In the genomic region with DNA sequence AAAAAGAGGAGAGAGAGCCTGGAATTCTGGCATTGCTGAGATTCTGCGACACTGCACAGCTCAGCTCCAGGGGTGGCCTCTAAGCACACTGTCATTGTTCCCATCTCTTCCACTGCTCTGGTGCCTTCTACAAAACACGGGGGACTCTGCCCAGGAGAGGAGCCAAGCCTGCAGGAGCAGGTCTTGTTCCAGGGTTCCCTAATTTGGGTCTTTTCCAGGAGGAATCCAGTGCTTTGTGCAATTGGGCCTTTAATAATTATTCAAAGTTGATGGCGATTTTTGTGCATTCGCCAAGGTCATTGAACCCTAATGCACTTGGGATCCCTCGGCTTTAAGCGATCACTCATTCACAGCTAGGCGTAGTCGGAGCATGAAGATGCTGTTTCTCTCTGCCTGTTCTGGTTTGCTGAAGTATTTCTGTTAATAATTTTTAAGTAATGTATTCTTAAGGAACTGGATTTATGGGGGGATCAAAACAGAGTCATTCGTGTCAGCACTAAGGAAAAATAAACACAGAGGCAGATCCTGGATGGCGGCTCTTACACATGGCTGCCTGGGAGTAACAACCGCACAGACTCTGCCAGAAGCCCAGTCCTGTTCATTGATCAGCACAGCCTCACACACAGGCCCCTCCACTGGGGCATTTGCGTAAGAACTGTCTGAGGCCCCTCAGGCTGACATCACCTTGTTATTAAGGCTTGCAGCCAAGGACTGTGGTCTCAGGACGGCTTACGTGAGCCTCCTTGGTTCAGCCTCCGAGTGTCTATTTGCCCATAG, we compare ENCODE assay signal across 9 mouse cellular contexts. TPM values are rescaled to one million over a fixed set of nuclear protein-coding genes. Genes with fewer than 3 reads are reported as not detected.
DNase-seq lines count a peak whose midpoint lies in the region; ATAC-seq lines count a peak whose summit lies in the region.
"Had no signal": no experiment of that assay in that cellular context is flagged by ENCODE, and none has a peak within 500 bp of the region (broad histone marks: within the 10 kb centered on the region; RNA-seq: fewer than 3 reads in every experiment).

No protein-coding gene starts in this region.

- H3K27ac ChIP-seq in neural tube, embryonic 13.5 days (replicated peaks): 0 out of 2 replicates have a peak overlapping the region, but pooled peaks have one; percentile 3
- H3K27ac ChIP-seq in neural tube, embryonic 15.5 days (replicated peaks): no peak overlapping the region
- H3K27ac ChIP-seq in kidney, embryonic 15.5 days: peak overlapping the region; percentile 61

- DNase-seq in cerebellum, postnatal 14 days: peak; percentile 18 to 20
- no peak for DNase-seq in cerebellum, adult 18-20 months
- no peak for DNase-seq in urinary bladder, adult 18-20 months (ENCODE audit: low spot score in 2 of 2)
- no peak for DNase-seq in MN1 (ENCODE audit: low spot score)
- no peak for DNase-seq in frontal cortex, adult 2 months (ENCODE audit: extremely low spot score in 1 of 2, low spot score in 1 of 2)
- DNase-seq: lung, postnatal 4 days had no signal

- WGBS in neural tube, embryonic 13.5 days: 52% methylated on average over 15 of the region's 15 CpGs
- 48% methylated on average over 15 of the region's 15 CpGs for WGBS in neural tube, embryonic 15.5 days
- WGBS in kidney, embryonic 15.5 days: 55% methylated on average over 15 of the region's 15 CpGs

- H3K36me3 ChIP-seq in neural tube, embryonic 13.5 days: no peaks in the 10 kb centered on the region
- no peaks in the 10 kb centered on the region for H3K36me3 ChIP-seq in neural tube, embryonic 15.5 days
- no peaks in the 10 kb centered on the region for H3K36me3 ChIP-seq in kidney, embryonic 15.5 days

- no peaks in the 10 kb centered on the region for H3K27me3 ChIP-seq in neural tube, embryonic 13.5 days
- no peaks in the 10 kb centered on the region for H3K27me3 ChIP-seq in neural tube, embryonic 15.5 days (replicated peaks)
- no peaks in the 10 kb centered on the region for H3K27me3 ChIP-seq in kidney, embryonic 15.5 days

- no peak overlapping the region for H3K9ac ChIP-seq in neural tube, embryonic 13.5 days
- no peak overlapping the region for H3K9ac ChIP-seq in neural tube, embryonic 15.5 days (replicated peaks)
- H3K9ac ChIP-seq in kidney, embryonic 15.5 days: no peak overlapping the region

- H3K4me2 ChIP-seq in neural tube, embryonic 13.5 days: no peak overlapping the region
- no peak overlapping the region for H3K4me2 ChIP-seq in neural tube, embryonic 15.5 days
- 0 out of 2 replicates have a peak overlapping the region, but pooled peaks have one; percentile 1 for H3K4me2 ChIP-seq in kidney, embryonic 15.5 days

- peaks cover 12% of the 10 kb centered on the region for H3K4me1 ChIP-seq in neural tube, embryonic 13.5 days (replicated peaks)
- peaks cover 12% of the 10 kb centered on the region for H3K4me1 ChIP-seq in neural tube, embryonic 15.5 days
- peaks cover 27% of the 10 kb centered on the region for H3K4me1 ChIP-seq in kidney, embryonic 15.5 days

- H3K9me3 ChIP-seq in neural tube, embryonic 13.5 days: no peaks in the 10 kb centered on the region
- H3K9me3 ChIP-seq in neural tube, embryonic 15.5 days (replicated peaks): no peaks in the 10 kb centered on the region
- no peaks in the 10 kb centered on the region for H3K9me3 ChIP-seq in kidney, embryonic 15.5 days (replicated peaks)

- ATAC-seq in neural tube, embryonic 13.5 days (ENCODE audit: low read depth): 0 out of 2 replicates have a peak, but pooled peaks have one; percentile 47
- ATAC-seq in neural tube, embryonic 15.5 days (ENCODE audit: low FRiP score): no peak
- peak; percentile 40; the same call in 1 of the 2 replicates for ATAC-seq in kidney, embryonic 15.5 days (replicated peaks; ENCODE audit: low FRiP score)

- no peak overlapping the region for H3K4me3 ChIP-seq in neural tube, embryonic 13.5 days
- no peak overlapping the region for H3K4me3 ChIP-seq in neural tube, embryonic 15.5 days (replicated peaks)
- H3K4me3 ChIP-seq in kidney, embryonic 15.5 days (replicated peaks): no peak overlapping the region

RNA-seq across cellular contexts. Expression of gene Cops8, which starts 35.9 kb away (rescaled TPM):
- polyA plus RNA-seq in neural tube, embryonic 13.5 days (2015; fragmentation: Nextera tagmentation; extraction: Ambion mirVana): 158 and 164 TPM in 2 replicates
- polyA plus RNA-seq in neural tube, embryonic 15.5 days (2015; fragmentation: Nextera tagmentation; extraction: Ambion mirVana): 163 and 171 TPM in 2 replicates
- polyA plus RNA-seq in kidney, embryonic 15.5 days (2015; fragmentation: Nextera tagmentation; extraction: Ambion mirVana): 146 and 155 TPM in 2 replicates
- polyA plus RNA-seq in frontal cortex, adult 2 months (2012; rRNA removed): 103 and 112 TPM in 2 replicates

Comparison
In these comparisons a context has a peak if more than half of its experiments do, and no peak if none do; other contexts are left out.
1. DNase-seq: peak in cerebellum, postnatal 14 days (2 of 2); none in cerebellum, adult 18-20 months (0 of 2), urinary bladder, adult 18-20 months (0 of 2), MN1 (single experiment) and frontal cortex, adult 2 months (0 of 2).